Mouse (Mus musculus) E14TG2a.4 (cell line): ENCODE data around the gene Sephs1.

Experiments used
- H3K27me3 ChIP-seq: 2 replicates; pipeline ENCODE4 v1.6.1; 2014; ENCODE audit warnings: low read length, control low read depth; ENCODE audit not compliant: insufficient read depth
- H3K36me3 ChIP-seq: 2 replicates; pipeline ENCODE4 v1.6.1; 2014; ENCODE audit warnings: low read length, control low read depth; ENCODE audit not compliant: insufficient read depth
- H3K4me1 ChIP-seq: replicated peaks from 2 replicates; pipeline ENCODE4 v1.6.1; 2014; ENCODE audit warnings: low read depth, low read length, control low read depth
- H3K4me3 ChIP-seq: replicated peaks from 2 replicates; pipeline ENCODE4 v1.5.1; 2014; ENCODE audit warnings: mild to moderate bottlenecking, low read length
- H3K9me3 ChIP-seq: 2 replicates; pipeline ENCODE4 v1.6.1; 2014; ENCODE audit warnings: low read length, control low read depth
- CTCF ChIP-seq: conservative IDR thresholded peaks from 2 replicates; pipeline ENCODE4 v1.5.1; 2014; ENCODE audit warnings: low read length
- NANOG ChIP-seq: IDR thresholded peaks from 2 replicates; pipeline ENCODE4 v1.6.1; 2014; ENCODE audit warnings: borderline replicate concordance, low read length, mixed read lengths
- POU5F1 ChIP-seq: IDR thresholded peaks from 2 replicates; pipeline ENCODE4 v1.6.1; 2014; ENCODE audit warnings: low read length, borderline replicate concordance

Gene Sephs1

GRCm38 (mm10) chr2:4881350-4882248, at the start of gene Sephs1:
Gene Sephs1, plus strand, starts transcription at chr2:4881564.
- Histone ChIP-seq H3K4me1 (peaks cover 48% of the 10 kb centered on the region), H3K9me3 (no peaks in the 10 kb centered on the region), H3K4me3 (peak within 1 kb of the TSS; percentile 92), H3K27me3 (peaks cover 12% of the 10 kb centered on the region), H3K36me3 (peaks cover 26% of the 10 kb centered on the region)
- no peak for TF ChIP-seq CTCF
- no peak for TF ChIP-seq NANOG
- TF ChIP-seq POU5F1 = no peak

GRCm38 (mm10) chr2:4832166-4832565, 49.2 kb upstream of the Sephs1 start:
- H3K4me3 ChIP-seq = no peak overlapping the region
- no peaks in the 10 kb centered on the region for H3K36me3 ChIP-seq
- no peaks in the 10 kb centered on the region for H3K27me3 ChIP-seq
- no peaks in the 10 kb centered on the region for H3K9me3 ChIP-seq
- peaks cover 8% of the 10 kb centered on the region; the same call in 1 of the 2 replicates for H3K4me1 ChIP-seq
- TF ChIP-seq CTCF = no peak
- TF ChIP-seq POU5F1 = no peak
- TF ChIP-seq NANOG = no peak

- H3K9me3 ChIP-seq = no peaks in the 10 kb centered on the region
- H3K4me3 ChIP-seq = no peak overlapping the region
- H3K4me1 ChIP-seq = no peaks in the 10 kb centered on the region
- H3K36me3 ChIP-seq = no peaks in the 10 kb centered on the region
- H3K27me3 ChIP-seq = 0 out of 2 replicates have a peak, but pooled peaks cover 5% of the 10 kb centered on the region
- TF ChIP-seq POU5F1 = no peak
- TF ChIP-seq CTCF = no peak
- no peak for TF ChIP-seq NANOG
Observed at GRCm38 (mm10) chr2:4849449-4849848, 31.9 kb upstream of the Sephs1 start.

GRCm38 (mm10) chr2:4857186-4857585, 24.2 kb upstream of the Sephs1 start:
- H3K36me3 ChIP-seq = no peaks in the 10 kb centered on the region
- TF ChIP-seq NANOG (no peak), POU5F1 (no peak), CTCF (no peak)

GRCm38 (mm10) chr2:4858161-4858560, 23.2 kb upstream of the Sephs1 start:
- Histone ChIP-seq H3K27me3 (no peaks in the 10 kb centered on the region), H3K4me1 (peaks cover 11% of the 10 kb centered on the region), H3K4me3 (no peak overlapping the region), H3K9me3 (0 out of 2 replicates have a peak, but pooled peaks cover 3% of the 10 kb centered on the region), H3K36me3 (no peaks in the 10 kb centered on the region)
- no peak for TF ChIP-seq POU5F1

More at GRCm38 (mm10) chr2:4857186-4857585, 24.2 kb upstream of the Sephs1 start:
- Histone ChIP-seq H3K4me1 (peaks cover 11% of the 10 kb centered on the region), H3K9me3 (0 out of 2 replicates have a peak, but pooled peaks cover 3% of the 10 kb centered on the region), H3K27me3 (no peaks in the 10 kb centered on the region), H3K4me3 (no peak overlapping the region)

- TF ChIP-seq CTCF = peak; percentile 99
- TF ChIP-seq NANOG = no peak
- no peak for TF ChIP-seq POU5F1
- Histone ChIP-seq H3K4me1 (peaks cover 15% of the 10 kb centered on the region), H3K36me3 (no peaks in the 10 kb centered on the region), H3K27me3 (no peaks in the 10 kb centered on the region), H3K4me3 (no peak overlapping the region), H3K9me3 (0 out of 2 replicates have a peak, but pooled peaks cover 3% of the 10 kb centered on the region)
Observed at GRCm38 (mm10) chr2:4864008-4864816, 17.2 kb upstream of the Sephs1 start.

GRCm38 (mm10) chr2:4864817-4865296, 16.5 kb upstream of the Sephs1 start:
- H3K4me1 ChIP-seq = peaks cover 15% of the 10 kb centered on the region
- no peak overlapping the region for H3K4me3 ChIP-seq
- H3K27me3 ChIP-seq = 0 out of 2 replicates have a peak, but pooled peaks cover 3% of the 10 kb centered on the region
- TF ChIP-seq POU5F1 = no peak
- TF ChIP-seq NANOG = no peak
- no peak for TF ChIP-seq CTCF
- no peaks in the 10 kb centered on the region for H3K36me3 ChIP-seq
- H3K9me3 ChIP-seq = 0 out of 2 replicates have a peak, but pooled peaks cover 3% of the 10 kb centered on the region
